Mouse (Mus musculus) kidney, embryonic 15.5 days (tissue): ENCODE data around the gene Crk. TPM values are rescaled to one million over a fixed set of nuclear protein-coding genes. Genes with fewer than 3 reads are reported as not detected.

Experiments used
- ATAC-seq: fragments of 200-750 bp; cut with Nextera tagmentation; replicated peaks from 2 replicates; pipeline ENCODE4 v1.8.0; 2017; ENCODE audit warnings: moderate TSS enrichment; ENCODE audit not compliant: low FRiP score
- H3K27ac ChIP-seq: fragments of 300-500 bp; sonication (generic); 2 replicates; pipeline ENCODE4 v1.5.1; 2015; ENCODE audit warnings: mild to moderate bottlenecking, inconsistent platforms
- H3K27me3 ChIP-seq: fragments of 300-500 bp; sonication (generic); 2 replicates; pipeline ENCODE4 v1.6.1; 2015; ENCODE audit warnings: inconsistent platforms
- H3K36me3 ChIP-seq: fragments of 300-500 bp; sonication (generic); 2 replicates; pipeline ENCODE4 v1.6.1; 2015; ENCODE audit warnings: inconsistent platforms
- H3K4me1 ChIP-seq: fragments of 300-500 bp; sonication (generic); 2 replicates; pipeline ENCODE4 v1.6.1; 2015; ENCODE audit warnings: inconsistent platforms
- H3K4me2 ChIP-seq: fragments of 300-500 bp; sonication (generic); 2 replicates; pipeline ENCODE4 v1.6.1; 2015; ENCODE audit warnings: moderate library complexity, mild to moderate bottlenecking, inconsistent platforms
- H3K4me3 ChIP-seq: fragments of 300-500 bp; sonication (generic); replicated peaks from 2 replicates; pipeline ENCODE4 v1.5.1; 2015; ENCODE audit warnings: mild to moderate bottlenecking, inconsistent platforms
- H3K9ac ChIP-seq: fragments of 300-500 bp; sonication (generic); 2 replicates; pipeline ENCODE4 v1.6.1; 2015; ENCODE audit warnings: mild to moderate bottlenecking, inconsistent platforms
- H3K9me3 ChIP-seq: fragments of 300-500 bp; sonication (generic); replicated peaks from 2 replicates; pipeline ENCODE4 v1.6.1; 2016; ENCODE audit warnings: inconsistent platforms
- WGBS: fragments of 180-500 bp; shearing (Covaris S2); methylation state at CpG from one replicate; pipeline ENCODE4 v1.1.7; 2015; ENCODE audit warnings: mixed read lengths; 5-methylcytosine and 5-hydroxymethylcytosine counted together
- polyA plus RNA-seq: library from polyadenylated mRNA; unstranded; fragments of >200 nt; fragmentation: Nextera tagmentation; extraction: Ambion mirVana; gene quantifications from 2 replicates; pipeline ENCODE4 v1.2.1, GENCODE M21; 2015

Gene Crk
- polyA plus RNA-seq, 1 experiment from 2014 or later = 119 TPM

DNA sequence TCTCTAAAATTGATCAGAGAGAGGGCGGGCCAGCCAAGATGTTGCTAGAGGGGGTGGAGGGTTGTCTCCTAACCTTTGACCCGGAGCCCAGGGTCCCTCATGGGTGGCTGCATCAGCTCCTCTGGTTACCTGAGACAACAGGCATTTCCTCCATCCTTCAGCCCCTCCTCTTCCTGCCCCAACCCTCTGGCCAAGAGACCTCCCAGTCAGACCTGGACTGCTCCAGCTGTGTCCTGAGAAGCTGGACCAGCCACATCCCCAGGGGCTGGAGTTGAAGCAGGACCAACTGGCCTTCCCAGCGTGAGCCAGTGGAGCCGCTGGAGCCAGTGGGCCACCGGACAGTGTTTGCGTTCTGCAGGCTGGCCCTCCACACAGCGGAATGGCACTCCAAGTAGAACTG lies 28.7 kb upstream of the Crk start, which contains the start of gene Myo1c:
Myo1c (plus strand) TSS at position 194 of the 400 bp plus-strand sequence.
- H3K9ac ChIP-seq = peak within 1 kb of the TSS; percentile 77
- peak within 1 kb of the TSS; percentile 90 for H3K4me2 ChIP-seq
- peaks cover 3% of the 10 kb centered on the region; the same call in 1 of the 2 replicates for H3K36me3 ChIP-seq
- 59% methylated on average over 7 of the region's 7 CpGs for WGBS
- H3K27me3 ChIP-seq = no peaks in the 10 kb centered on the region
- peaks cover 61% of the 10 kb centered on the region for H3K4me1 ChIP-seq
- H3K9me3 ChIP-seq = no peaks in the 10 kb centered on the region
- ATAC-seq = no peak
- peak within 1 kb of the TSS; percentile 96 for H3K27ac ChIP-seq
- peak within 1 kb of the TSS; percentile 72 for H3K4me3 ChIP-seq

DNA sequence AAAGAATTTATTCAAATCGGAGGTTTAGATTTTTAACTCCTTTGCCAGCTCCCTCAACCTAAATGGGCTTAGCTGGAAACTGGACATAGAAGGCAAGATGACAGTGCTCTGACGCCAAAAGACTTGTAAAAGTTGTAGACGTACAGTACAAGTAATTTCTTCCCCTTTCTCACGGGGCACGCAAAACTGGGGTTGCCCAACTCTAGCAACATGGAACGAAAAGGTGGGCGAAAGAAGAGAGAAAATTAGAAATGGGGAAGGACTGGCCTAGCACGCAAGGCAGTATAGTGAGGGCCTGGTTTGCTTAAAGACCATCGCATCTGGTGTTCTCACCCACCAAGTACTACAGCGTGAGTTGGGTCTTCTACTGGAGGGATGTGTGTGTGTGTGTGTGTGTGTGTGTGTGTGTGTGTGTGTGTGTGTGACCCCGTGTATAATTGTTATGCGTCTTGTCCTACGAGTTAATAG lies 28.1 kb upstream of the Crk start:
- peak overlapping the region; percentile 90 for H3K4me2 ChIP-seq
- peaks cover 68% of the 10 kb centered on the region for H3K4me1 ChIP-seq
- WGBS = 40% methylated on average over 13 of the region's 13 CpGs

DNA sequence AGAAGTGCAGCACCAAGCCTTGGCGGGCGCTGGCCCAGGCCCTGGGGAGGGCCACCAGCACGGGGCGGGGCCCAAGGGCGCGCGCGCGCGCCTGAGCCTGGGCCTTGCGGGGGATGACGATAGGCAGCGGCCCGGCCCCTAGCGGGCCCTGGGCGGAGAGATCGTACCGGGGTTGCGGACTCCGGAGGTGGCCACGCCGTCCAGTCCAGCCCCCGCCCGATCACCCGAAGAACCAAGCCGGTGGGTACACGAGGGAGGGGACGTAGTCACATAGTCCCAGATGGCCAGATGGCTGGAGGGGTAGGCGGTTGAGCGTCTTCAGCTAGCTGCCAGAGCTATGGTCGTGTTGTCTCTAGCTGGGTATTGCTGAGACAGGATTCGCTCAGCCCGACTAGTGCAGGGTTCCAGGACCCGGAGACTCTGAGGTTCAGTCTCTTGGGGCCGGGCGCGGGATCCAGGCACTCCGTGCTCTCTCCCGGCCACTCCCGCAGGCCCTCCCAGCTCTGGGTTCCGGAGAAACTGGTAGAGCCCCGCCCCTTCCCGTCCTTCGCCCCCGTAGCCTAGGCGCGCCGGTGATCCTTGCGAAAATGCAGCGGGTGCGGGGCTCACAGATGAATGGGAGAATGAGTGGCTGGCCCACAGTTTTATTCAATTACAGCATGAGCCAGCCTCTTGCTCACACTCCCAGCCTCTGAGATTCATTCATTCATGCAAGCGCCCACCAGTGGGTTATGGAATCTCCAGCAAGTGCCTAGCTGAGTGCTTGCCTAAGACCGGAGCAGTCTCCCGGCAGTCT lies 27.4 kb upstream of the Crk start:
- peak overlapping the region; percentile 77 for H3K9ac ChIP-seq
- WGBS = under 1% methylated on average over 53 of the region's 54 CpGs
- no peaks in the 10 kb centered on the region for H3K36me3 ChIP-seq
- no peaks in the 10 kb centered on the region for H3K9me3 ChIP-seq
- H3K27me3 ChIP-seq = no peaks in the 10 kb centered on the region
- ATAC-seq = peak; percentile 63
- peak overlapping the region; percentile 96 for H3K27ac ChIP-seq
- H3K4me1 ChIP-seq = peaks cover 74% of the 10 kb centered on the region
- peak overlapping the region; percentile 90 for H3K4me2 ChIP-seq
- peak overlapping the region; percentile 72 for H3K4me3 ChIP-seq

More for the DNA sequence above, 28.1 kb upstream of the Crk start:
- Histone ChIP-seq H3K9me3 (no peaks in the 10 kb centered on the region), H3K36me3 (no peaks in the 10 kb centered on the region), H3K9ac (peak overlapping the region; percentile 77; the same call in 1 of the 2 replicates), H3K27me3 (no peaks in the 10 kb centered on the region), H3K27ac (peak overlapping the region; percentile 96), H3K4me3 (peak overlapping the region; percentile 72)
- no peak for ATAC-seq

DNA sequence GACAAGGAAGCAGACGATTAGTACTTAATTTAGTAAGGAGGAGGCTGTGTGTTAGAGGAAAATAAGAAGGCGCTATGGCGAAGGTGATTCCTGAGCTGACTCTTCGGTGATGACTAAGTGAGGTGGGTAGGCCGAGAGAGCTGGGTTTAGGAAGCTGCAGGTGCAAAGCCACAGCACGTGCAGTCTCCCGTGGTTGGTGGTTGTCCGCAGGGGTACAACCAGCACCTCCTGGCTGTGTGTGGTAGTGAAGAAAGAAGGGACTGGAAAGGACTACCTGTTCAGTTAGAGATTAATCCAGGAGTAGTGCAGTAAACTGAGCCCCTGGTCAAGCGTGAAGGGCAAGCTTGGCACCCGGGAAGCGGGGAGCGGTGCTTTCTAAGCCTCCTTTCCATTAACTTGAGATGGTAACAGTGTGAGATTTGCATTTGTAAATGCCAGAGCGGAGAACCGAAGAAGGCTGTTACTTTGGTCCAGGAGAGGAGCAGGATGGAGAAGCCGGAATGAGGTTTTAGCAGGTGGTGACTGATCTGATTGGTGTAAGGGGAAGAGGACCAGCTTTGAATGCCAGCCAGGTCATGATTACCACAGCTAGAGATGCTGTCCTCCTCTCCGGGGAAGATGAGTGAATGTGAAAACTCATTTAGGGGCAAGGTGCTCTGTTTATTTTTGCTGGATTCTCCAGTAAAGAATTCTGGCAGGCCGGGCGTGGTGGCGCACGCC lies 26.7 kb upstream of the Crk start:
- peak overlapping the region; percentile 90 for H3K4me2 ChIP-seq
- peak overlapping the region; percentile 72 for H3K4me3 ChIP-seq
- H3K9me3 ChIP-seq = no peaks in the 10 kb centered on the region
- H3K4me1 ChIP-seq = peaks cover 82% of the 10 kb centered on the region
- WGBS = 23% methylated on average over 20 of the region's 20 CpGs
- ATAC-seq = peak; percentile 16; the same call in 1 of the 2 replicates
- peak overlapping the region; percentile 96 for H3K27ac ChIP-seq
- H3K9ac ChIP-seq = peak overlapping the region; percentile 77
- no peaks in the 10 kb centered on the region for H3K27me3 ChIP-seq
- H3K36me3 ChIP-seq = no peaks in the 10 kb centered on the region; the same call in 1 of the 2 replicates

DNA sequence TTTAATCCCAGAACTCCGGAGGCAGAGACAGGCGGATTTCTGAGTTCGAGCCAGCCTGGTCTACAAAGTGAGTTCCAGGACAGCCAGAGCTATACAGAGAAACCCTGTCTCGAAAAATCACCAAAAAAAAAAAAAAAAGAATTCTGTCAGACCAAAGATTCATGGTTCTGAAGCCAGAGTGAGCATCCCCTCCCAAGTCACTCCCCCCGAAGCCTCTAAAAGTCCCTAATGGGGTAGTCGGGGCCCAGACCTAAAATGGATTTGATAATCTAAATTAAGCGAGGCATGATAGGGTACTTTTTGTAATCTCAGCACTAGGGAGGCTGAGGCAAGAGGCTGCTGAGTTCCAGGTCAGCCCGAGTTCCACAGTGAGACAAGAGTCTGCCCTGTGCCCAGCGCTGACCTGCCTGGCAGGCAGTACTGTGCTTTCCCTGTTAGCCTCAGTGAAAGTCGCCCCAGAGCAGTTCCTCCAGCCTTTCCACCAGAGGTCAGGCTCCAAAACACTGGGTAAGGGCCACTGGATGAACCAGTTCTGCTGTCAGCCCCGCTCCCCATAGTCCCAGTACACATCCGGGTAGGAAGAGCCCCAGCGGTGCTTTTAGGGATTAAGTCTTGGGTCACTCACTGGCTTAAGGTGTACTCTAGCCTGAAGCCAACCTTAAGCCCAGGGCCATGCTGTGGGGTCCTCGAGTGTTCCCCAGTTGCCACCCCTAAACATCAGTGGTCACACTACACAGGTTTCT lies 25.9 kb upstream of the Crk start:
- H3K4me1 ChIP-seq = peaks cover 82% of the 10 kb centered on the region
- peak overlapping the region; percentile 31; the same call in 1 of the 2 replicates for H3K9ac ChIP-seq
- ATAC-seq = no peak
- peak overlapping the region; percentile 96 for H3K27ac ChIP-seq
- peak overlapping the region; percentile 90 for H3K4me2 ChIP-seq
- H3K36me3 ChIP-seq = peaks cover 5% of the 10 kb centered on the region
- H3K9me3 ChIP-seq = no peaks in the 10 kb centered on the region
- peak overlapping the region; percentile 72 for H3K4me3 ChIP-seq
- H3K27me3 ChIP-seq = no peaks in the 10 kb centered on the region
- 28% methylated on average over 14 of the region's 14 CpGs for WGBS

DNA sequence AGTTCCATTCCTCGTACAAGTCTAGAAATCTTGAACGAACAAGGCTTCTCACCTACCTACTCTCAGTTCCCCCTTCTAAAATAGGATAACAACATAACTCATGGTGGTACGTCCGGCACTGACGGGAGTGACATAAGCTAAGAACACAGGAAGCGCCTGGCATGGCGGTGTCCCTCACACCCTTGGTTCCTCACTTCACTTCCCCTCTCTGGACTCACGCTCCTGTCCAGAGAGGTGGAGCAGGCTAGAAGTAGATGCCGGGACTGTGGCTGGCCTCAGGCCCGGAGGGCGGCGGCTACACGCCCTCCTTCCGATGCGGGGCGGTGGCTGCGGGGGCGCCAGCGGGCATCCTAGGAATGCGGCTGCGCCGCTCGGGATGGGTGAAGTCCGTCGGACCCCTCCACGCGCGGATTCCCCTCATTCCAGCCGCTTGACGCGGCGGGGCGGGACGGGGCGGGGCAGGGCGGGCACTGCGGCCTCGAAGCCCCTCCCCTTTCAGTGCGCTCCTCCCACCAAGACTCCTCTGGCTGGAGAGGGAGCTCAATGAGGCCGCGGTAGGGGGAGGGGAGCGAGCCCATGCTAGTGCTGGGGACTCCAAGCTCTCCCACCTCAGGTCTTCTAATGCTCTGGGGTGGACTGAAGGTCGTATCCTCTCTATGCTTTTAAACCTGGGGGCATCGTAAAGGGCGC lies 25.1 kb upstream of the Crk start:
- H3K36me3 ChIP-seq = peaks cover 13% of the 10 kb centered on the region
- peak; percentile 65 for ATAC-seq
- H3K9me3 ChIP-seq = no peaks in the 10 kb centered on the region
- H3K27ac ChIP-seq = peak overlapping the region; percentile 96
- WGBS = under 1% methylated on average over 42 of the region's 45 CpGs
- peak overlapping the region; percentile 72 for H3K4me3 ChIP-seq
- no peaks in the 10 kb centered on the region for H3K27me3 ChIP-seq
- H3K4me1 ChIP-seq = peaks cover 82% of the 10 kb centered on the region
- H3K9ac ChIP-seq = peak overlapping the region; percentile 31; the same call in 1 of the 2 replicates
- H3K4me2 ChIP-seq = peak overlapping the region; percentile 90

DNA sequence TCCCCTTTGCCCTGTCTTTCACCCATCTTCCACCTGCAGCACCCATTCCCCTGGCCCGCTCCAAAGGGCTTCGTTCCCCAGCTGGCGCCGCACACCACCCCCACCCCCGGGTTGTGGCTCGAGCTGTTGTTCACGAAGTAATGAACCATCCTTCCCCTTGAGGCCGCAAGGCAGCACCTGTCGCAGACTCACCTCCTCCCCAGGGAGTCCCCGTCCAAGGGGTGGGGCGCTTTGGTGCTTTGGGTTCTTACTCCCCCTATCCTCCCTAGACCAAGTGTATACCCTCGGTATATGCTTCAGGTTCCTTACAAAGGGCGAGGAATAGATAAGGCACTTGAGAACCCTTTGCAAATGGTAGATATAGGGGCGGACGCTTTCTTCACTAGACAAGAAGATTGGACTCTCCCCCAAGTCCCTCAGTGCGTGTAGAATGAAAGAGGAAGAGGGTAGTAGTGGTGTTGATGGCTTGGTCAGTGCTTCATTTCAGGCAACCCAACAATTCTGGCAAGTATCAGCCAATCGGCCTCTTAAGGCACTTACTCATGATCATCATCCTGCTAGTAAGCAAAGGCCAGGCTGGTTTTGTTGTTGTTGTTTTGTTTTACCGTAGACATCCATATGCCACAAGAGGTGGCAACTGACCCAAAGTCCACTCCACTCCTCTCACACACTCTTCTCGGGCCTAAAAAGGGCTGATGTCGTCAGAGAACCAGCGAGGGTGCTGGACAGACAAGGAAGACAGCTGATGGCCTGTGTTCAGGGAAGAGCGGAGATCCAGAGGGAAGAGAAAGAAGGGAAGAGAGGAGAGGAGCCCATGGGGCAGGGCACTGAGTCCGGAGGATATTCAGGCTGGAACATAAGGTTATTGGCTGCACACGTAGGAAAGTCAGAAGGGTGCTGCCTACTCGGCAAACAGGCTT lies 24.3 kb upstream of the Crk start:
- Histone ChIP-seq H3K36me3 (peaks cover 21% of the 10 kb centered on the region), H3K27me3 (no peaks in the 10 kb centered on the region), H3K4me2 (peak overlapping the region; percentile 90), H3K4me3 (peak overlapping the region; percentile 72), H3K9ac (0 out of 2 replicates have a peak overlapping the region, but pooled peaks have one; percentile 22), H3K27ac (peak overlapping the region; percentile 96), H3K9me3 (no peaks in the 10 kb centered on the region), H3K4me1 (peaks cover 75% of the 10 kb centered on the region)
- ATAC-seq = no peak
- 48% methylated on average over 25 of the region's 25 CpGs for WGBS

DNA sequence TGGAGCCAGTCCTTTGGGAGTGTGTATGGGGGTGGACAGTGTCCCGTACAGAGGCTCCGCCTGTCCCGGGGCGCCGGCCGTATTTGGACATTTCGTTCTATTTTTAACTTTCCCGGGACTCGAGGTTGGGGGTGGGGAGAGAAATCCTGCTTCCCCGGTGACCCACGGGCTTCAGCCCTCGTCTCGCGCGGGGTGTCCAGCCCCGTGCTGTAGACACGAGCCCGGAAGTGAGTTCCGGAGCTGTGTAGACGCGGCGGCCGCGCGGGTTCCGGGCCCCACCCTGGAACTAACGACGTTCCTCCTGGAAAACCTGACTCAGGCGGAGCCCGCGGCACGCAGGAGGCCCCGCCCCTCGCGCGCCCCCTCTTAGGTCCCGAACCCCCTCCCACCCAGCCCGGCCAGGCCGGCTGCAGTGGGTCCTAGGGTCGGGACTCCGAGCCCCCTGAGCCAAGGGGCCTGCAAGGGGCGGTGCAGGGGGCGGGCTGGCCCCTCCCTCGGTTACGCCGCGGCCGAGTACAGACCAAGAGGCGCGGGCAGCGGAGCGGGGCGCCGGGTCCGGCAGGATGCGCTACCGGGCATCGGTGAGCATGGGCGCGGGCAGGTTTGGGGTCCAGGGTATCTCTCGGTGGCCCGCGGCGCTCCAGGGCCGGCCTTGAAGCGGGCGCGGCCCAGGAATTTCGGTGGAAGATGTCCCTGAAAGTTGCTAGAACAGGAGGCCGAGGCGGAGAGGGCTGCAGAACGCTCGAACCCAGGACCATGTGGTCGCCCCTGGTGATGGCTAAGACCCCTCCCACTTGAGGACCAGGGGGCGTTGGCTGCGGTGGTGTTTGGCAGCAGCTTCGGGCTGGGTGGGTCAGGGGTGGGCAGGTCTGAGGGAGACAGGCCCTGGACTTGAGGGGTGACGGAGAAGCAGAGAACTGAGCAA lies 23.2 kb upstream of the Crk start:
- H3K4me2 ChIP-seq = peak overlapping the region; percentile 90
- no peaks in the 10 kb centered on the region for H3K9me3 ChIP-seq
- peaks cover 32% of the 10 kb centered on the region for H3K36me3 ChIP-seq
- no peaks in the 10 kb centered on the region for H3K27me3 ChIP-seq
- H3K4me3 ChIP-seq = peak overlapping the region; percentile 72
- ATAC-seq = peak; percentile 44
- peak overlapping the region; percentile 62 for H3K9ac ChIP-seq
- under 1% methylated on average over 76 of the region's 78 CpGs for WGBS
- peak overlapping the region; percentile 96 for H3K27ac ChIP-seq
- H3K4me1 ChIP-seq = peaks cover 65% of the 10 kb centered on the region

DNA sequence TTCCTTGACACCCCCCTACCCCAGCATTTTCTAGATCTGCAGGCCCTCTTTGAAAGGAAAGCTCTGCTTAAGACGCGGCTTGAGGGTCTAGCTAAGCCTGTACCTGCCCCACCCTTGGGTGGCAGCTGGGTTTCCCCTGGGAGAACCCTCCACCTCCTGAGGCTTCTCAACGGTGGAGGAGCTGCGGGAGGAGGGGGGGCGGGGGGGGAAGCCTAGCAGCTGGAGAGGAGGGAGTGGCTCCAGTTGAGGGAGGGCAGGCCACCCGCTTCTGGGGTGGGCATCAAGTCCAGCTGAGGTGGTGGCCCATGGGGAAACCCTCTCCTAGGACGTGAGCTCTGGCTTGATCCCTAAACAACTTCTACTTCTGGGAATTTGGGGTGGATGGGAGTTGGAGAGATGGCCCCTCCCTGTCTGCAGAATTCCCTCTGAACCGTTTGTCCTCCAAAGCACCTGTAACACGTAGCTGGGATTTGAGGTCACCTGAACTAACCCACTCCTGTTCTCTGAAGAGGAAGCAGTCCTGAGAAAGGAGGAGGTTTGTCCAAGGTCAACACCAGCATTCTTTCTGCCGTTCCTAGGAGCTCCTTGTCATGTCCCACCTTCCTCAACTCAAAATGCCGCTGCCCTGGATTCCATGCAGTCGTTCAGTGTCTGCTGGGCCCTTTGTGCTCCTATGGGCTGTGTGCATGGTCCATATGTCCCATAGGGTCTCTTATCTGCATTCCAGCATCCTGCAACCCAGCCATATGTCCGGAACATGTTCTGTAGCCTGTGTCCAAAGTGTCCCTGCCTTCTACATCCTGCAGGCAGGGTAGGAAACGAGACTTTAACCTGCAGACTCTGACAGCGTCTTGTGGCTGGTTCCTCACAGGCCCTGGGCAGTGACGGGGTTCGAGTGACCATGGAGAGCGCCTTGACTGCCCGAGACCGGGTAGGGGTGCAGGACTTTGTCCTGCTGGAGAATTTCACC lies 22.2 kb upstream of the Crk start:
- Histone ChIP-seq H3K4me1 (peaks cover 55% of the 10 kb centered on the region), H3K9me3 (no peaks in the 10 kb centered on the region), H3K9ac (peak overlapping the region; percentile 62), H3K4me2 (peak overlapping the region; percentile 90), H3K27me3 (no peaks in the 10 kb centered on the region), H3K36me3 (peaks cover 42% of the 10 kb centered on the region), H3K4me3 (peak overlapping the region; percentile 72), H3K27ac (peak overlapping the region; percentile 96)
- ATAC-seq = no peak
- WGBS = 57% methylated on average over 19 of the region's 20 CpGs
